Mouse (Mus musculus): Measurements from ENCODE around the gene Kcnk3. TPM values are rescaled to one million over a fixed set of nuclear protein-coding genes. Genes with fewer than 3 reads are reported as not detected.

The Kcnk3 gene
- polyA plus RNA-seq, 1 experiment = 25.0 TPM

DNA sequence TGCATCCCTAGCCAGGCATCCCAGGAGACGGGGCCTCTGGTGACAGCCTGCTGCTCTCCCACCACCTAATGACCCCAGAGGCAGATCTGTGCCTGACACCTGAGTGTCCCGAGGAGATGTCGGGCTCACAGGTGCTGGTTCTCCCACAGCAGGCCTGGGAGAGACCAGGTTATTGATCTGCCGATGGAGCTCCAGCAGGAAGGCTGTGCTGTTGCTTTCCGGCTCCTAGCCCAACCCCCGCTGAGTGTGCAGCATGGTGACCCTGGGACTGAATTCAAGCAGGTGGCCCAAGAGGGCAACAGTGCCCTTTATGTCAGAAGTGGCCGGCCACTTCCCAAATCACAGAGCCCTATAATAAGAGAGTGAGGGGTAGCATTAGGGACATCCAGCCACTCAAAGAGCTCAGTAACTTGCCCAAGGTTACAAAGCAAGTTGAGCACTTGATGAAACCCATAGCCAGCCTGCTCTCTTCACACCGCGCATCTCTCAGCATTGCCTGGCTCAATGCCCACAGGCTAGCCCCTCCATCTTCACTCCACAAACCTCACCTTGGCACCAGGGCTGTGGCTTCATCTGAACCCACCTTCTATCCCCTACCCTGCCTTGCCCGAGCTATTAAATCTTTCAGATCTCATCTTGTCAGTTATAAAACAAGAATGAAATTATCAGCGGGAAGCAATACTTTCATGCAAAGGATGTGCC, 4.5 kb downstream of the Kcnk3 start:
- Histone ChIP-seq H3K27me3 (replicated peaks; ENCODE audit: control insufficient read depth, insufficient read depth, low read length) (peaks cover 3% of the 10 kb centered on the region; the same call in 1 of the 2 replicates), H3K27ac (ENCODE audit: insufficient read depth, low read depth, low read length) (no peak overlapping the region), H3K36me3 (ENCODE audit: control insufficient read depth, insufficient read depth, low read length) (no peaks in the 10 kb centered on the region), H3K4me3 (ENCODE audit: insufficient read depth, low read depth, low read length) (no peak overlapping the region), H3K4me1 (ENCODE audit: control insufficient read depth, insufficient read depth, low read length) (0 out of 2 replicates have a peak, but pooled peaks cover 4% of the 10 kb centered on the region)
- TF ChIP-seq POLR2A (IDR thresholded peaks at IDR 0.05; ENCODE audit: low read depth, low read length) (no peak), CTCF (conservative IDR thresholded peaks at IDR 0.05; ENCODE audit: insufficient read depth, insufficient read length, low read depth, low read length) (no peak)
- WGBS = 83% methylated on average over 11 of the region's 11 CpGs
- no peak for DNase-seq

DNA sequence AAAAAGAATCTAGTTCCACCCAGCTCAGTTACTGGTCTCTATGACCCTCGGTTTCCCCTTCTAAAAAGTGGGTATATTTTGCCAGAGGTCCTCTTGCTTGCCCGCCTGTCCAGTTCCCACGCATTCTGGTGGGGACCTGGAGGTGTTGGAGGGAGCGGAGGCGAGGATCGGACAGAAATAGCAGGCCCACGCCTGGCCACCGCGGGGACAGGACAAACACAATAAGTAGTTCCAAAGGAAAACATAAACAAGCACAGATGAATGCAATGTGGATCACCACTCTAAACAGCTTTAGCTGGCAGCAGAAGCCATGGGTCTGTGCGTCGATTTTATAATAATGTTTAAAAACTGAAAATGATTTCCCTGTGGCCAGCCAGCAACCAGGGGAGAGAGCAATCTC, 5.4 kb downstream of the Kcnk3 start:
- Histone ChIP-seq H3K27ac (ENCODE audit: insufficient read depth, low read depth, low read length) (no peak overlapping the region), H3K27me3 (replicated peaks; ENCODE audit: control insufficient read depth, insufficient read depth, low read length) (peaks cover 3% of the 10 kb centered on the region; the same call in 1 of the 2 replicates), H3K4me3 (ENCODE audit: insufficient read depth, low read depth, low read length) (no peak overlapping the region), H3K4me1 (ENCODE audit: control insufficient read depth, insufficient read depth, low read length) (0 out of 2 replicates have a peak, but pooled peaks cover 4% of the 10 kb centered on the region), H3K36me3 (ENCODE audit: control insufficient read depth, insufficient read depth, low read length) (no peaks in the 10 kb centered on the region)
- WGBS = 80% methylated on average over 11 of the region's 11 CpGs
- TF ChIP-seq CTCF (conservative IDR thresholded peaks at IDR 0.05; ENCODE audit: insufficient read depth, insufficient read length, low read depth, low read length) = no peak
- no peak for TF ChIP-seq POLR2A (IDR thresholded peaks at IDR 0.05; ENCODE audit: low read depth, low read length)
- DNase-seq = no peak

DNA sequence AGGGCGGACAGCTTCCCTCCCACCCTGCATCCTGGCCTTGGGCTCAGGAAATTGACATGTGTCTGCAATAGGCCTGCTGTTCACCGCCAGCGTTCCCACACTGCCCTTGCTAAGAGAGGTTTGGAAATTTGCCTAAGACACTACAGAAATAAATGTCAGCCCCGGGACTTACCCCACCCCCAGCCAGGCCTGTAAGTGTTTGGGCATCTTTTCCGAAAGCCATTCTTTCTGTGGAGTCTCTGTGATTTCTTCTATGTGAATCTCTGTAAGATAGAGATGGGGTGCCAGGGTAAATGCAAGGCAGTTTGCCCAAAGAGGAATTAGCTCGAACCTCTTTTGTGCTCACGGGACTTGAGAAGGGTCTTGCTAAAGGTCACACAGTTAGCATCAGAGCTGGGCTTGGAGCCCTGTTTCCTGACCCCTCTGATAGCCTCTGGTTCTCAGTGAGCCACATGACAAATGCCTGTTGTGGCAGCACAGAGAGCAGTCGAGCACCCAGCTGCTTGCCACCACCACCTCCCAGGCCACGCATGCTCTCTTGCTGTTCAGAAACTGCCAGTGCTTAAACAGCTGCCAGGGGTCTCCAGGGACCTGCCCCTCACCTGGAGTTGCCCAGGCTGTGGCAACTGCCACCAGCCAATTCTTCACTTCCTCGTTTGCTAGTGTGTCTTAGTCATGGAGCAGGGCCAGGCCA, 6.0 kb downstream of the Kcnk3 start:
- DNase-seq = peak; percentile 56
- H3K27me3 ChIP-seq (replicated peaks; ENCODE audit: control insufficient read depth, insufficient read depth, low read length) = no peaks in the 10 kb centered on the region; the same call in 1 of the 2 replicates
- H3K4me1 ChIP-seq (ENCODE audit: control insufficient read depth, insufficient read depth, low read length) = 0 out of 2 replicates have a peak, but pooled peaks cover under 1% of the 10 kb centered on the region
- H3K27ac ChIP-seq (ENCODE audit: insufficient read depth, low read depth, low read length) = no peak overlapping the region
- 45% methylated on average over 10 of the region's 10 CpGs for WGBS
- TF ChIP-seq CTCF (conservative IDR thresholded peaks at IDR 0.05; ENCODE audit: insufficient read depth, insufficient read length, low read depth, low read length) (no peak), POLR2A (IDR thresholded peaks at IDR 0.05; ENCODE audit: low read depth, low read length) (no peak)
- no peaks in the 10 kb centered on the region for H3K36me3 ChIP-seq (ENCODE audit: control insufficient read depth, insufficient read depth, low read length)
- no peak overlapping the region for H3K4me3 ChIP-seq (ENCODE audit: insufficient read depth, low read depth, low read length)

DNA sequence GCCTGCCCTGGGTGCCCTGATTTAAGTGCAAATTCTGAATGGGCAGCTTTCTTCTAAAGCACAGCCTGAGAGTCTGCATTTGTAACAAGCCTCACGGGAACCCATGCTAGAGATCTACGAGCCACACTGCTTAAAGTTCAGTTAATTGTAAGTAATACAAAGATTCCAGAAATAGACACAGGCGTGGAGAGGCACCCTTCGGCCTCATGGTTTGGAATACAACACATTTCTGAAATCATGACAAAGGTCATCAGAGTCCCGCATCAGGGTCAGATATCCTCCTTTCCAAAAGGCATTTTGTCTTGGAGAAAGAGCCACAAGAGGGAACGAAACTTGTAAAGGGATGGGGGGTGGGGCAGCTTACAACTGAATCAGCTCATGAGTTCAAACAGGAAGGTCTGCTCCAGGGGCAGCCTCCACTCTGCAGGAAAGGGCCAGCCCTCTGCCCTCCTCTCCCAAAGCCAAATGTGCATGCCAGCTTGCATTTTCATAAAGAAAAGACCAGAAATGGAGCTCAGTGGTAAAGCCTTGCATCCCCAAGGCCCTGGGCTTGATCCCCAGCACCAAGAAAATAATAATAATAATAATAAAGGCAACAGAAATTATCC, 7.1 kb downstream of the Kcnk3 start:
- no peaks in the 10 kb centered on the region for H3K27me3 ChIP-seq (replicated peaks; ENCODE audit: control insufficient read depth, insufficient read depth, low read length)

DNA sequence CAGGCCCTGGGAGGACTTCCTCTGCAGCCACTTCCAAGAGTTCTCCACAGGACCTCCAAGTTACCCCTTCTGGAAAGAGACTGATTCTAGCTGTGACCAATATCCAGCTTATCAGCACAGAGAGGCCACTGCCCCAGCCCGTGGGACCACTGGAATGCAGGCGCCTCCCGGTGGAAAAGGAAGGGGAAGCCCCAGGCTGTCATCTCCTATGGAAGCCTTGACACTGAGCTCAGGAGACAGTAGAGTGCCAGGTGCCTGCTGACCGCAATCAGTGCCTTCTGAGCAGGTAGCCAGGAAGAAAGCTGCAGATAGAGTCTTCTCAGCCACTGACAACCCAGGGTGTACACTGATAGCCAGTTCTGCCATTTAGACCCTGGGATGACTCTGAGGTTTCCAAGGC, 13.4 kb downstream of the Kcnk3 start:
- Histone ChIP-seq H3K27ac (ENCODE audit: insufficient read depth, low read depth, low read length) (no peak overlapping the region), H3K36me3 (ENCODE audit: control insufficient read depth, insufficient read depth, low read length) (no peaks in the 10 kb centered on the region), H3K4me3 (ENCODE audit: insufficient read depth, low read depth, low read length) (no peak overlapping the region), H3K4me1 (ENCODE audit: control insufficient read depth, insufficient read depth, low read length) (no peaks in the 10 kb centered on the region), H3K27me3 (replicated peaks; ENCODE audit: control insufficient read depth, insufficient read depth, low read length) (no peaks in the 10 kb centered on the region)
- DNase-seq = no peak
- WGBS = 44% methylated on average over 4 of the region's 4 CpGs
- TF ChIP-seq POLR2A (IDR thresholded peaks at IDR 0.05; ENCODE audit: low read depth, low read length) (no peak), CTCF (conservative IDR thresholded peaks at IDR 0.05; ENCODE audit: insufficient read depth, insufficient read length, low read depth, low read length) (no peak)

More for the DNA sequence above, 7.1 kb downstream of the Kcnk3 start:
- 56% methylated on average over 6 of the region's 6 CpGs for WGBS
- TF ChIP-seq POLR2A (IDR thresholded peaks at IDR 0.05; ENCODE audit: low read depth, low read length) = no peak
- no peak for TF ChIP-seq CTCF (conservative IDR thresholded peaks at IDR 0.05; ENCODE audit: insufficient read depth, insufficient read length, low read depth, low read length)
- Histone ChIP-seq H3K4me3 (ENCODE audit: insufficient read depth, low read depth, low read length) (no peak overlapping the region), H3K27ac (ENCODE audit: insufficient read depth, low read depth, low read length) (no peak overlapping the region), H3K36me3 (ENCODE audit: control insufficient read depth, insufficient read depth, low read length) (no peaks in the 10 kb centered on the region), H3K4me1 (ENCODE audit: control insufficient read depth, insufficient read depth, low read length) (no peaks in the 10 kb centered on the region)
- peak; percentile 25 for DNase-seq

DNA sequence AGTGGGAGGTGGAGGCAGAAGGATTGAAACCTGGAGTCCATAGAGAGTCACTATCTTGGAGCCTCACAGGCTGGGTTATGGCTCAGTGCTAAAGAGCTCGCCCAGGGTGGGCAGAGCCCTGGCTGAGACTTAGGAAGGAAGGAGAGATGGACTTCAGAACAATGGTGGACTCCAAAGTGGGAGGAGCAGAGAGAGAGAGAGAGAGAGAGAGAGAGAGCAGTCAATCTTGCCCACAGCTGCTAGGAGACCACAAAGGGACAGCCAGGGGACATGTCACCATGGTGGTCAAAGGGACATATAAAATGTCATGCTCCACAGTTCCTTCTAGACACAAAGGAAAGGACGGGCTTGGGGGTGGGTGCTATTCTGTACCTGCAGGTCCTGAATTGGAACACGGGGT, 15.3 kb downstream of the Kcnk3 start:
- no peak for TF ChIP-seq POLR2A (IDR thresholded peaks at IDR 0.05; ENCODE audit: low read depth, low read length)
- no peak for TF ChIP-seq CTCF (conservative IDR thresholded peaks at IDR 0.05; ENCODE audit: insufficient read depth, insufficient read length, low read depth, low read length)
- H3K27me3 ChIP-seq (replicated peaks; ENCODE audit: control insufficient read depth, insufficient read depth, low read length) = no peaks in the 10 kb centered on the region
- H3K27ac ChIP-seq (ENCODE audit: insufficient read depth, low read depth, low read length) = no peak overlapping the region
- H3K4me3 ChIP-seq (ENCODE audit: insufficient read depth, low read depth, low read length) = no peak overlapping the region
- no peaks in the 10 kb centered on the region for H3K36me3 ChIP-seq (ENCODE audit: control insufficient read depth, insufficient read depth, low read length)
- no peak for DNase-seq
- no peaks in the 10 kb centered on the region for H3K4me1 ChIP-seq (ENCODE audit: control insufficient read depth, insufficient read depth, low read length)
- 68% methylated on average over 3 of the region's 3 CpGs for WGBS

DNA sequence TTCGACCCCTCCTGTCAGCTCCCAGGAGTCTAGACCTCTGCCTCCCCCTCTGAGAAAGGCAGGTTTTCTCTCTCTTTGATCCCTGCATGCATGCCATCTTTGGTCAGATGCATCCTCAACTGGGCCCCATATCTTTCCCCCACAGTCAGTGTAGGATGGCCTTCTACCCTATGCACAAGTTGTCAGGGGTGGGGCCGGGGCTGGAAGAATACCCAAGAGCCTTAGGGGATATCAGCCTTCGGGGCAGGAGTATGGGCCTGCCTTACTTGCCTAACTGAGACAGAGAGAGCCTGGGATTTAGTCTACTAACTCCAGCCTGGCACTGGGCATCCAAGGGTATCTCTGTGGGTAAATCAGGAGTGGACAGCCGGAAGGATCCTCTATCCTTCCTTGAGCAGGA, 16.0 kb downstream of the Kcnk3 start:
- Histone ChIP-seq H3K27me3 (replicated peaks; ENCODE audit: control insufficient read depth, insufficient read depth, low read length) (no peaks in the 10 kb centered on the region), H3K4me1 (ENCODE audit: control insufficient read depth, insufficient read depth, low read length) (no peaks in the 10 kb centered on the region), H3K27ac (ENCODE audit: insufficient read depth, low read depth, low read length) (no peak overlapping the region), H3K4me3 (ENCODE audit: insufficient read depth, low read depth, low read length) (no peak overlapping the region), H3K36me3 (ENCODE audit: control insufficient read depth, insufficient read depth, low read length) (no peaks in the 10 kb centered on the region)
- no peak for DNase-seq
- 60% methylated on average over 4 of the region's 4 CpGs for WGBS
- no peak for TF ChIP-seq POLR2A (IDR thresholded peaks at IDR 0.05; ENCODE audit: low read depth, low read length)
- TF ChIP-seq CTCF (conservative IDR thresholded peaks at IDR 0.05; ENCODE audit: insufficient read depth, insufficient read length, low read depth, low read length) = no peak
